Mouse (Mus musculus): Measurements from ENCODE around the gene Mier2. TPM values are rescaled to one million over a fixed set of nuclear protein-coding genes. Genes with fewer than 3 reads are reported as not detected.

Gene Mier2
- polyA plus RNA-seq, 1 experiment, result 32.1 TPM

DNA sequence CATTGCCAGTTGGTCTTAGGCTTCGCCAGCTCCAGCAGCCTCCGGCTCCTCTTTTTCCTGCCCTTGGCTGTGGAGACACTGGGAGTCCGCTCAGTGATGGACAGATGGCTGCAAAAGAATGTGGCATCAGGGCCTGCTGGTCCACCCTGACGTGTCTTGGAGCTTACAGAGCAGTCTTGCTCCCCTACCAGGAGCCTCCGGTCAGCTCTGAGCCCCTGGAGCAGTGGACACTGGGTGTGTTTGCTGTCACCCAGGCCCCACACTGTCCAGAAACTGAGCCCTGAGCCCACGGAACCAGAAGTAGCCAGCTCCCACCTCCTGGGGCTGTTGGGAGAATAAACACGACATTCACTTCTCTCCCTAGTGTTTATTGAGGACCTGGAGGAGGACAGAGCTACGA lies 31.2 kb upstream of the Mier2 start:
- Histone ChIP-seq H3K27ac (ENCODE audit: insufficient read depth, low read depth, low read length) (no peak overlapping the region), H3K4me3 (ENCODE audit: insufficient read depth, low read length) (no peak overlapping the region), H3K4me1 (ENCODE audit: control insufficient read depth, insufficient read depth, low read length) (peaks cover 24% of the 10 kb centered on the region)
- TF ChIP-seq POLR2A (IDR thresholded peaks at IDR 0.05; ENCODE audit: borderline replicate concordance, low read depth, low read length) (no peak), CTCF (IDR thresholded peaks at IDR 0.05; ENCODE audit: low read depth, low read length) (no peak)

DNA sequence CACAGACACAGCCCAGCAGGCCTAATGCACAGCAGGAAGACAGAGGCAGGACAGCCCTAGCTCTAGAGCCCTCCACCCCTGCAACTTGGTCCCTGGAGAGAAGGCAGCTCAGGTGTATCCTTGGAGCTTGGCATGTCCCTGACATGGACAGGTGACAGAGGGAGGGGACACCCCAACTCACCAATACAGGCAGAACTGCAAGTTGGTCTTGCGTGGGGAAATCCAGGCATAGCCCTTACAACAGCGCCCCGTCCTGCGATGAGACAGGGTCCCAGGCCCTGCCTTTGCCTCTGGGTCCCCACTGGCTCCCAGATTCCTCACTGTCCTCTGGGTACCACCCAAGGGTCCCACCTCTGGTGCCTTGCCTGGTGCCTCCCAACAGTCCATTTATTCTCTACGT lies 30.7 kb upstream of the Mier2 start:
- TF ChIP-seq POLR2A (IDR thresholded peaks at IDR 0.05; ENCODE audit: borderline replicate concordance, low read depth, low read length), result no peak
- no peak for TF ChIP-seq CTCF (IDR thresholded peaks at IDR 0.05; ENCODE audit: low read depth, low read length)
- Histone ChIP-seq H3K27ac (ENCODE audit: insufficient read depth, low read depth, low read length) (no peak overlapping the region), H3K4me3 (ENCODE audit: insufficient read depth, low read length) (no peak overlapping the region), H3K4me1 (ENCODE audit: control insufficient read depth, insufficient read depth, low read length) (peaks cover 20% of the 10 kb centered on the region)

- no peak for TF ChIP-seq CTCF (IDR thresholded peaks at IDR 0.05; ENCODE audit: low read depth, low read length)
- no peak for TF ChIP-seq POLR2A (IDR thresholded peaks at IDR 0.05; ENCODE audit: borderline replicate concordance, low read depth, low read length)
- Histone ChIP-seq H3K4me1 (ENCODE audit: control insufficient read depth, insufficient read depth, low read length) (peaks cover 17% of the 10 kb centered on the region), H3K27ac (ENCODE audit: insufficient read depth, low read depth, low read length) (no peak overlapping the region), H3K4me3 (ENCODE audit: insufficient read depth, low read length) (no peak overlapping the region)
Observed at GRCm38 (mm10) chr10:79585136-79585535, 30.1 kb upstream of the Mier2 start.

DNA sequence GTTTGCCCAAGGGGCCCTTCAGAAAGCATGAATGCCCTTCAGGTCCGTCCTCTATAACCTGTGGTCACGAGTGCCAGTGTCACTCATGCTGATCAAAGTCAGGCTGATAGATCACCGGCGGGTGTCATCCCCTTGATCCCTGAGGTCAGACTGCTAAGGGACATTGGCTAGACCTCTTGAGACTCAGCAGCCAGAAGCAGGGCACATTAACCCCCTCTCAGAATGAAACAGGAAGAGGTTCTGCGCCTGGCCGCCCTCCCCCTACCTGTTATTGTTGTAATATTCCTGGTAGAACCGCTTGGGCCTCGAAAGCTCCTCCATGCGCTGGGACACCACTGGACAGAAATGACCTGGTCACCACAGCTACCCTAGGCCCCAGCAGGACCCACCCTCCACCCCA lies 29.4 kb upstream of the Mier2 start:
- TF ChIP-seq CTCF (IDR thresholded peaks at IDR 0.05; ENCODE audit: low read depth, low read length) (no peak), POLR2A (IDR thresholded peaks at IDR 0.05; ENCODE audit: borderline replicate concordance, low read depth, low read length) (no peak)
- no peak overlapping the region for H3K4me3 ChIP-seq (ENCODE audit: insufficient read depth, low read length)
- peaks cover 12% of the 10 kb centered on the region for H3K4me1 ChIP-seq (ENCODE audit: control insufficient read depth, insufficient read depth, low read length)

GRCm38 (mm10) chr10:79584021-79584420 lies 29.0 kb upstream of the Mier2 start:
- Histone ChIP-seq H3K27ac (ENCODE audit: insufficient read depth, low read depth, low read length) (no peak overlapping the region), H3K4me1 (ENCODE audit: control insufficient read depth, insufficient read depth, low read length) (peaks cover 11% of the 10 kb centered on the region), H3K4me3 (ENCODE audit: insufficient read depth, low read length) (no peak overlapping the region)
- TF ChIP-seq POLR2A (IDR thresholded peaks at IDR 0.05; ENCODE audit: borderline replicate concordance, low read depth, low read length), result no peak
- TF ChIP-seq CTCF (IDR thresholded peaks at IDR 0.05; ENCODE audit: low read depth, low read length), result no peak

More for the DNA sequence above, 29.4 kb upstream of the Mier2 start:
- no peak overlapping the region for H3K27ac ChIP-seq (ENCODE audit: insufficient read depth, low read depth, low read length)

DNA sequence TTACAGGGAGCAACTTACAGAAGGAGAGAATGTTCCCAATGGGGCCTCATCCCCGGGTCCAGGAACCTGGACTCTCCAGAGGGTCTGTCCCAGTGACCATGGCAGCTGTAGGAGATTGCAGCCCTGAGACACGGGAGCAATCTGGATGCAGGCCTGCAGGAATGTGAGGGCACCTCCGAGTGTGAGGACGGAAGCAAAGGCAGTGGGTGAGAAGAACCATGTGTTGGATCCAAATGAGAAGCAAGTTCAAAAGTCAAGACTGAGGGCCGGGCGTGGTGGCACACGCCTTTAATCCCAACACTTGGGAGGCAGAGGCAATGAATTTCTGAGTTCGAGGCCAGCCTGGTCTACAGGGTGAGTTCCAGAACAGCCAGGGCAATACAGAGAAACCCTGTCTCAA lies 26.5 kb upstream of the Mier2 start:
- Histone ChIP-seq H3K27ac (ENCODE audit: insufficient read depth, low read depth, low read length) (no peak overlapping the region), H3K4me3 (ENCODE audit: insufficient read depth, low read length) (no peak overlapping the region), H3K4me1 (ENCODE audit: control insufficient read depth, insufficient read depth, low read length) (no peaks in the 10 kb centered on the region)
- TF ChIP-seq CTCF (IDR thresholded peaks at IDR 0.05; ENCODE audit: low read depth, low read length) (no peak), POLR2A (IDR thresholded peaks at IDR 0.05; ENCODE audit: borderline replicate concordance, low read depth, low read length) (no peak)

DNA sequence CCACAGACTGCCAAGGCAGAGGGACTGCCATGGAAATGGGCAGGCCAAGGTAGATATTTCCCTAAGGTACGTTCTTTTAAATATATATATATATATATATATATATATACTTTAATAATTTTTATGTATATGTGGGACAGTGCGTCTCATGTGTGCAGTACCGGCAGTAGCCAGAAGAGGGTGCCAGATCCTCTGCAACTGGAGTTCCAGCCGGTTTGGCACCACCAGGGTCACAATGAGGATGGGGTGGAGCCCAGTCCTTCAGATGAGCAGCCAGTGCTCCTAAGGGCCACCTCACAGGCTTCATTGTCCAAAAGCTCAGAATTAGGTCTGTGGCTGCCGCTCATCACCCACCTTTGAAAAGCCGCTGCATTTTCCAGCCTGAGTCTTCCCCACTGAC lies 25.8 kb upstream of the Mier2 start:
- no peak for TF ChIP-seq POLR2A (IDR thresholded peaks at IDR 0.05; ENCODE audit: borderline replicate concordance, low read depth, low read length)
- TF ChIP-seq CTCF (IDR thresholded peaks at IDR 0.05; ENCODE audit: low read depth, low read length), result peak; percentile 68; the same call in 1 of the 2 replicates
- Histone ChIP-seq H3K27ac (ENCODE audit: insufficient read depth, low read depth, low read length) (no peak overlapping the region), H3K4me3 (ENCODE audit: insufficient read depth, low read length) (no peak overlapping the region), H3K4me1 (ENCODE audit: control insufficient read depth, insufficient read depth, low read length) (no peaks in the 10 kb centered on the region)

GRCm38 (mm10) chr10:79580356-79580755 lies 25.4 kb upstream of the Mier2 start:
- TF ChIP-seq CTCF (IDR thresholded peaks at IDR 0.05; ENCODE audit: low read depth, low read length) (no peak), POLR2A (IDR thresholded peaks at IDR 0.05; ENCODE audit: borderline replicate concordance, low read depth, low read length) (no peak)
- Histone ChIP-seq H3K27ac (ENCODE audit: insufficient read depth, low read depth, low read length) (no peak overlapping the region), H3K4me1 (ENCODE audit: control insufficient read depth, insufficient read depth, low read length) (no peaks in the 10 kb centered on the region), H3K4me3 (ENCODE audit: insufficient read depth, low read length) (no peak overlapping the region)

GRCm38 (mm10) chr10:79579781-79580180 lies 24.8 kb upstream of the Mier2 start:
- H3K4me3 ChIP-seq (ENCODE audit: insufficient read depth, low read length), result no peak overlapping the region
- no peaks in the 10 kb centered on the region for H3K4me1 ChIP-seq (ENCODE audit: control insufficient read depth, insufficient read depth, low read length)
- no peak for TF ChIP-seq CTCF (IDR thresholded peaks at IDR 0.05; ENCODE audit: low read depth, low read length)
- no peak for TF ChIP-seq POLR2A (IDR thresholded peaks at IDR 0.05; ENCODE audit: borderline replicate concordance, low read depth, low read length)
- no peak overlapping the region for H3K27ac ChIP-seq (ENCODE audit: insufficient read depth, low read depth, low read length)

- Histone ChIP-seq H3K4me1 (ENCODE audit: control insufficient read depth, insufficient read depth, low read length) (no peaks in the 10 kb centered on the region), H3K4me3 (ENCODE audit: insufficient read depth, low read length) (no peak overlapping the region), H3K27ac (ENCODE audit: insufficient read depth, low read depth, low read length) (no peak overlapping the region)
- TF ChIP-seq CTCF (IDR thresholded peaks at IDR 0.05; ENCODE audit: low read depth, low read length) (no peak), POLR2A (IDR thresholded peaks at IDR 0.05; ENCODE audit: borderline replicate concordance, low read depth, low read length) (no peak)
Observed at GRCm38 (mm10) chr10:79578891-79579290, 23.9 kb upstream of the Mier2 start.

DNA sequence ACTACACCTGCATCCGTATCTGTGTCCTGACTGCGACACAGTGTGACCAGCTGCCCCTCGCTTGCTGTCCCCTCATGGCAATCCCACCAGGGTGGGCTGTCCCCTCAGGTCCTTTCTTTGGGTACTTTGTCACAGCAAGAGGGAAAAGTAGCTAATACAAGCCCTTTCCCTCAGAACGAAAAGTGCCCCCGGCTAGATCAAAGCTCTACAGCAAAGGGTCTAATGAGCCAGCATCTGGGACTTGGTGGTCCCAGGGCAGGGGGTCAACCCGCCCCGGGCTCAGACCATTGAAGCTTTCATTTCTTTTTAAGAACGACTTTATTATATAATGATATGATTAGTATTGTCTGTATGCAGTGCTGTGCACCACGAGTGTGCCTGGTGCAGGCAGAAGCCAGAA lies 23.3 kb upstream of the Mier2 start:
- H3K4me3 ChIP-seq (ENCODE audit: insufficient read depth, low read length), result no peak overlapping the region
- H3K27ac ChIP-seq (ENCODE audit: insufficient read depth, low read depth, low read length), result no peak overlapping the region
- H3K4me1 ChIP-seq (ENCODE audit: control insufficient read depth, insufficient read depth, low read length), result no peaks in the 10 kb centered on the region
- TF ChIP-seq POLR2A (IDR thresholded peaks at IDR 0.05; ENCODE audit: borderline replicate concordance, low read depth, low read length) (no peak), CTCF (IDR thresholded peaks at IDR 0.05; ENCODE audit: low read depth, low read length) (no peak)
